Mouse (Mus musculus): ENCODE data around the gene Cbx2. TPM values are rescaled to one million over a fixed set of nuclear protein-coding genes. Genes with fewer than 3 reads are reported as not detected.
A peak's percentile ranks its signal among the peaks of the same experiment; 100 is the strongest.

Cbx2 gene
- polyA plus RNA-seq, 1 experiment from 2014 or later: 22.1 TPM

GRCm38 (mm10) chr11:119024260-119024659 lies 1.5 kb downstream of the Cbx2 start:
- Histone ChIP-seq H3K27me3 (replicated peaks; ENCODE audit: control insufficient read depth, insufficient read depth, low read length) (peaks cover 41% of the 10 kb centered on the region), H3K9me3 (ENCODE audit: control insufficient read depth, low read length) (no peaks in the 10 kb centered on the region), H3K27ac (ENCODE audit: low read depth, low read length) (no peak overlapping the region), H3K4me3 (ENCODE audit: low read depth, low read length) (peak overlapping the region; percentile 82), H3K4me2 (peak overlapping the region; percentile 85), H3K36me3 (ENCODE audit: control insufficient read depth, insufficient read depth, low read length) (peaks cover 18% of the 10 kb centered on the region), H3K9ac (ENCODE audit: low read depth, low read length) (peak overlapping the region; percentile 81), H3K4me1 (replicated peaks; ENCODE audit: control insufficient read depth, insufficient read depth, low read length) (peaks cover 11% of the 10 kb centered on the region)
- ATAC-seq (replicated peaks; ENCODE audit: low FRiP score) (no peak), DNase-seq (ENCODE audit: low spot score) (no peak)
- WGBS: 20% methylated on average over 7 of the region's 7 CpGs

- 64% methylated on average over 12 of the region's 12 CpGs for WGBS
- no peak for DNase-seq (ENCODE audit: low spot score)
- ATAC-seq (replicated peaks; ENCODE audit: low FRiP score): no peak
- peaks cover 11% of the 10 kb centered on the region for H3K4me1 ChIP-seq (replicated peaks; ENCODE audit: control insufficient read depth, insufficient read depth, low read length)
- no peak overlapping the region for H3K27ac ChIP-seq (ENCODE audit: low read depth, low read length)
- no peaks in the 10 kb centered on the region for H3K9me3 ChIP-seq (ENCODE audit: control insufficient read depth, low read length)
- H3K4me3 ChIP-seq (ENCODE audit: low read depth, low read length): no peak overlapping the region
- H3K9ac ChIP-seq (ENCODE audit: low read depth, low read length): no peak overlapping the region
- H3K27me3 ChIP-seq (replicated peaks; ENCODE audit: control insufficient read depth, insufficient read depth, low read length): peaks cover 29% of the 10 kb centered on the region
- no peak overlapping the region for H3K4me2 ChIP-seq
- peaks cover 18% of the 10 kb centered on the region for H3K36me3 ChIP-seq (ENCODE audit: control insufficient read depth, insufficient read depth, low read length)
These were observed 3.4 kb downstream of the Cbx2 start for GRCm38 (mm10) chr11:119026203-119026602.

GRCm38 (mm10) chr11:119033874-119034558 lies 11.3 kb downstream of the Cbx2 start:
- WGBS: 3% methylated on average over 26 of the region's 26 CpGs
- no peak overlapping the region for H3K4me3 ChIP-seq (ENCODE audit: low read depth, low read length)

GRCm38 (mm10) chr11:119034635-119035034 lies 11.9 kb downstream of the Cbx2 start:
- H3K36me3 ChIP-seq (ENCODE audit: control insufficient read depth, insufficient read depth, low read length): no peaks in the 10 kb centered on the region
- H3K27me3 ChIP-seq (replicated peaks; ENCODE audit: control insufficient read depth, insufficient read depth, low read length): peaks cover 66% of the 10 kb centered on the region
- no peaks in the 10 kb centered on the region for H3K9me3 ChIP-seq (ENCODE audit: control insufficient read depth, low read length)
- DNase-seq (ENCODE audit: low spot score): no peak
- H3K4me3 ChIP-seq (ENCODE audit: low read depth, low read length): no peak overlapping the region
- H3K27ac ChIP-seq (ENCODE audit: low read depth, low read length): no peak overlapping the region
- peaks cover 20% of the 10 kb centered on the region for H3K4me1 ChIP-seq (replicated peaks; ENCODE audit: control insufficient read depth, insufficient read depth, low read length)
- 4% methylated on average over 19 of the region's 19 CpGs for WGBS
- H3K4me2 ChIP-seq: peak overlapping the region; percentile 33; the same call in 1 of the 2 replicates
- H3K9ac ChIP-seq (ENCODE audit: low read depth, low read length): no peak overlapping the region
- no peak for ATAC-seq (replicated peaks; ENCODE audit: low FRiP score)

More at GRCm38 (mm10) chr11:119033874-119034558, 11.3 kb downstream of the Cbx2 start:
- Histone ChIP-seq H3K9ac (ENCODE audit: low read depth, low read length) (no peak overlapping the region), H3K27ac (ENCODE audit: low read depth, low read length) (no peak overlapping the region), H3K9me3 (ENCODE audit: control insufficient read depth, low read length) (no peaks in the 10 kb centered on the region), H3K27me3 (replicated peaks; ENCODE audit: control insufficient read depth, insufficient read depth, low read length) (peaks cover 60% of the 10 kb centered on the region), H3K4me1 (replicated peaks; ENCODE audit: control insufficient read depth, insufficient read depth, low read length) (peaks cover 13% of the 10 kb centered on the region), H3K4me2 (peak overlapping the region; percentile 33; the same call in 1 of the 2 replicates), H3K36me3 (ENCODE audit: control insufficient read depth, insufficient read depth, low read length) (peaks cover 1% of the 10 kb centered on the region; the same call in 1 of the 2 replicates)
- ATAC-seq (replicated peaks; ENCODE audit: low FRiP score): no peak
- DNase-seq (ENCODE audit: low spot score): peak; percentile 70

GRCm38 (mm10) chr11:119035094-119035685 lies 12.4 kb downstream of the Cbx2 start:
- Histone ChIP-seq H3K9ac (ENCODE audit: low read depth, low read length) (no peak overlapping the region), H3K27me3 (replicated peaks; ENCODE audit: control insufficient read depth, insufficient read depth, low read length) (peaks cover 67% of the 10 kb centered on the region), H3K9me3 (ENCODE audit: control insufficient read depth, low read length) (no peaks in the 10 kb centered on the region), H3K27ac (ENCODE audit: low read depth, low read length) (no peak overlapping the region), H3K4me1 (replicated peaks; ENCODE audit: control insufficient read depth, insufficient read depth, low read length) (peaks cover 25% of the 10 kb centered on the region), H3K4me2 (no peak overlapping the region), H3K36me3 (ENCODE audit: control insufficient read depth, insufficient read depth, low read length) (no peaks in the 10 kb centered on the region), H3K4me3 (ENCODE audit: low read depth, low read length) (no peak overlapping the region)
- 3% methylated on average over 21 of the region's 21 CpGs for whole genome bisulfite sequencing
- ATAC-seq (replicated peaks; ENCODE audit: low FRiP score): no peak
- DNase-seq (ENCODE audit: low spot score): no peak

GRCm38 (mm10) chr11:119035686-119036165 lies 13.0 kb downstream of the Cbx2 start:
- no peak for ATAC-seq (replicated peaks; ENCODE audit: low FRiP score)
- Histone ChIP-seq H3K27me3 (replicated peaks; ENCODE audit: control insufficient read depth, insufficient read depth, low read length) (peaks cover 67% of the 10 kb centered on the region), H3K4me3 (ENCODE audit: low read depth, low read length) (no peak overlapping the region), H3K9me3 (ENCODE audit: control insufficient read depth, low read length) (no peaks in the 10 kb centered on the region), H3K36me3 (ENCODE audit: control insufficient read depth, insufficient read depth, low read length) (no peaks in the 10 kb centered on the region), H3K4me1 (replicated peaks; ENCODE audit: control insufficient read depth, insufficient read depth, low read length) (peaks cover 28% of the 10 kb centered on the region), H3K4me2 (no peak overlapping the region), H3K27ac (ENCODE audit: low read depth, low read length) (no peak overlapping the region), H3K9ac (ENCODE audit: low read depth, low read length) (no peak overlapping the region)
- 2% methylated on average over 21 of the region's 21 CpGs for WGBS
- DNase-seq (ENCODE audit: low spot score): no peak

- no peaks in the 10 kb centered on the region for H3K36me3 ChIP-seq (ENCODE audit: control insufficient read depth, insufficient read depth, low read length)
- H3K9me3 ChIP-seq (ENCODE audit: control insufficient read depth, low read length): no peaks in the 10 kb centered on the region
- no peak overlapping the region for H3K27ac ChIP-seq (ENCODE audit: low read depth, low read length)
- ATAC-seq (replicated peaks; ENCODE audit: low FRiP score) (no peak), DNase-seq (ENCODE audit: low spot score) (no peak)
- H3K4me2 ChIP-seq: no peak overlapping the region
- 2% methylated on average over 15 of the region's 15 CpGs for WGBS
- peaks cover 28% of the 10 kb centered on the region for H3K4me1 ChIP-seq (replicated peaks; ENCODE audit: control insufficient read depth, insufficient read depth, low read length)
- peaks cover 70% of the 10 kb centered on the region for H3K27me3 ChIP-seq (replicated peaks; ENCODE audit: control insufficient read depth, insufficient read depth, low read length)
- no peak overlapping the region for H3K9ac ChIP-seq (ENCODE audit: low read depth, low read length)
- H3K4me3 ChIP-seq (ENCODE audit: low read depth, low read length): no peak overlapping the region
These were observed 13.7 kb downstream of the Cbx2 start for GRCm38 (mm10) chr11:119036447-119036846.

- WGBS: 3% methylated on average over 57 of the region's 57 CpGs
- Histone ChIP-seq H3K4me3 (ENCODE audit: low read depth, low read length) (peak overlapping the region; percentile 49), H3K36me3 (ENCODE audit: control insufficient read depth, insufficient read depth, low read length) (no peaks in the 10 kb centered on the region), H3K4me2 (peak overlapping the region; percentile 71), H3K27ac (ENCODE audit: low read depth, low read length) (no peak overlapping the region), H3K4me1 (replicated peaks; ENCODE audit: control insufficient read depth, insufficient read depth, low read length) (peaks cover 35% of the 10 kb centered on the region), H3K9ac (ENCODE audit: low read depth, low read length) (0 out of 2 replicates have a peak overlapping the region, but pooled peaks have one; percentile 5), H3K27me3 (replicated peaks; ENCODE audit: control insufficient read depth, insufficient read depth, low read length) (peaks cover 77% of the 10 kb centered on the region), H3K9me3 (ENCODE audit: control insufficient read depth, low read length) (no peaks in the 10 kb centered on the region)
- ATAC-seq (replicated peaks; ENCODE audit: low FRiP score) (no peak), DNase-seq (ENCODE audit: low spot score) (peak; percentile 54)
These were observed 14.4 kb downstream of the Cbx2 start for GRCm38 (mm10) chr11:119036934-119037779.

Data from liver, embryonic 11.5 days (tissue).